Mouse (Mus musculus) liver, postnatal 0 days (tissue): ENCODE measurements at regions not wholly inside any gene's neighbourhood (a gene's known extent, or its start where the extent isn't known, plus 50 kb on each side); places are given as distances from the start of the nearest gene placed in this dataset.

Source experiments
- CTCF ChIP-seq: sonication (generic); IDR thresholded peaks from 2 replicates; pipeline ENCODE4 v1.5.1; 2016; ENCODE audit warnings: antibody characterized with exemption, low read depth
- EP300 ChIP-seq: IDR thresholded peaks from 2 replicates; pipeline ENCODE4 v1.6.1; 2016; ENCODE audit warnings: antibody characterized with exemption, low read depth, mild to moderate bottlenecking

GRCm38 (mm10) chr2:17849267-17849666, 118.0 kb upstream of the Nebl start:
- TF ChIP-seq CTCF (peak; percentile 40; the same call in 1 of the 2 replicates), EP300 (no peak)
